Mouse (Mus musculus) ovary, adult 18-20 months (tissue): ENCODE data around the gene Vmn2r39.
"Not testable (repeated sequence)": the region's sequence is repeated elsewhere in the genome, so short reads cannot be mapped to it uniquely, and the experiment has no call there.

ENCODE experiments used
- DNase-seq: peaks from one replicate; pipeline ENCODE4 v3.0.0; 2022; ENCODE audit warnings: low spot score, mixed read lengths

Gene Vmn2r39

GRCm38 (mm10) chr7:9030698-9031097 is at the start of gene Vmn2r39:
Vmn2r39 (minus strand) TSS chr7:9030798.
- not testable (repeated sequence) for DNase-seq

- not testable (repeated sequence) for DNase-seq
Measured at GRCm38 (mm10) chr7:9065353-9065752, 34.8 kb upstream of the Vmn2r39 start.
